Mouse (Mus musculus): ENCODE measurements around the gene Hmgb1. TPM values are rescaled to one million over a fixed set of nuclear protein-coding genes. Genes with fewer than 3 reads are reported as not detected.

Gene Hmgb1
- polyA plus RNA-seq, 1 experiment from 2014 or later: 690 TPM

- ATAC-seq (ENCODE audit: low FRiP score, low read depth): no peak
- Histone ChIP-seq H3K27ac (replicated peaks) (no peak overlapping the region), H3K9ac (no peak overlapping the region), H3K4me3 (no peak overlapping the region), H3K36me3 (no peaks in the 10 kb centered on the region), H3K9me3 (no peaks in the 10 kb centered on the region), H3K27me3 (no peaks in the 10 kb centered on the region), H3K4me1 (replicated peaks) (no peaks in the 10 kb centered on the region), H3K4me2 (no peak overlapping the region)
- WGBS: 83% methylated on average over 1 of the region's 1 CpGs
Measured at GRCm38 (mm10) chr5:149062833-149063232, 121.5 kb downstream of the Hmgb1 start.

- peaks cover 20% of the 10 kb centered on the region for H3K4me1 ChIP-seq (replicated peaks)
- 3% methylated on average over 32 of the region's 34 CpGs for WGBS
Measured at GRCm38 (mm10) chr5:149053352-149054168, 130.7 kb downstream of the Hmgb1 start.

GRCm38 (mm10) chr5:149052421-149053338 lies 131.6 kb downstream of the Hmgb1 start:
- Histone ChIP-seq H3K27me3 (no peaks in the 10 kb centered on the region), H3K4me2 (peak overlapping the region; percentile 98), H3K4me3 (peak overlapping the region; percentile 68), H3K27ac (replicated peaks) (peak overlapping the region; percentile 99), H3K9ac (peak overlapping the region; percentile 88), H3K4me1 (replicated peaks) (peaks cover 20% of the 10 kb centered on the region), H3K36me3 (peaks cover 3% of the 10 kb centered on the region; the same call in 1 of the 2 replicates), H3K9me3 (no peaks in the 10 kb centered on the region)
- WGBS: under 1% methylated on average over 102 of the region's 110 CpGs
- ATAC-seq (ENCODE audit: low FRiP score, low read depth): peak; percentile 98

More at GRCm38 (mm10) chr5:149053352-149054168, 130.7 kb downstream of the Hmgb1 start:
- H3K27me3 ChIP-seq: no peaks in the 10 kb centered on the region
- H3K27ac ChIP-seq (replicated peaks): peak overlapping the region; percentile 65
- peak overlapping the region; percentile 68 for H3K4me3 ChIP-seq
- H3K9me3 ChIP-seq: no peaks in the 10 kb centered on the region
- ATAC-seq (ENCODE audit: low FRiP score, low read depth): peak; percentile 40; the same call in 1 of the 2 replicates
- peaks cover 3% of the 10 kb centered on the region; the same call in 1 of the 2 replicates for H3K36me3 ChIP-seq
- H3K9ac ChIP-seq: peak overlapping the region; percentile 41; the same call in 1 of the 2 replicates
- H3K4me2 ChIP-seq: peak overlapping the region; percentile 98

GRCm38 (mm10) chr5:149051571-149052420 lies 132.5 kb downstream of the Hmgb1 start:
- peak; percentile 60 for ATAC-seq (ENCODE audit: low FRiP score, low read depth)
- Histone ChIP-seq H3K27ac (replicated peaks) (peak overlapping the region; percentile 99), H3K9ac (peak overlapping the region; percentile 88), H3K36me3 (peaks cover 5% of the 10 kb centered on the region), H3K4me2 (peak overlapping the region; percentile 66), H3K27me3 (no peaks in the 10 kb centered on the region), H3K4me3 (peak overlapping the region; percentile 68), H3K4me1 (replicated peaks) (peaks cover 20% of the 10 kb centered on the region), H3K9me3 (no peaks in the 10 kb centered on the region)
- 1% methylated on average over 64 of the region's 120 CpGs for WGBS

GRCm38 (mm10) chr5:149051194-149051570 lies 133.1 kb downstream of the Hmgb1 start:
- Histone ChIP-seq H3K4me2 (peak overlapping the region; percentile 66), H3K9me3 (no peaks in the 10 kb centered on the region), H3K27ac (replicated peaks) (peak overlapping the region; percentile 99), H3K4me1 (replicated peaks) (peaks cover 20% of the 10 kb centered on the region), H3K36me3 (peaks cover 8% of the 10 kb centered on the region), H3K4me3 (peak overlapping the region; percentile 68), H3K9ac (peak overlapping the region; percentile 88), H3K27me3 (no peaks in the 10 kb centered on the region)
- no peak for ATAC-seq (ENCODE audit: low FRiP score, low read depth)
- under 1% methylated on average over 27 of the region's 27 CpGs for WGBS

GRCm38 (mm10) chr5:149050588-149051160 lies 133.6 kb downstream of the Hmgb1 start:
- Histone ChIP-seq H3K27me3 (no peaks in the 10 kb centered on the region), H3K4me1 (replicated peaks) (peaks cover 20% of the 10 kb centered on the region), H3K4me2 (peak overlapping the region; percentile 66), H3K9me3 (no peaks in the 10 kb centered on the region), H3K36me3 (peaks cover 10% of the 10 kb centered on the region), H3K9ac (peak overlapping the region; percentile 88), H3K27ac (replicated peaks) (peak overlapping the region; percentile 99; the same call in 1 of the 2 replicates), H3K4me3 (peak overlapping the region; percentile 68)
- WGBS: 18% methylated on average over 10 of the region's 10 CpGs
- no peak for ATAC-seq (ENCODE audit: low FRiP score, low read depth)

GRCm38 (mm10) chr5:149049435-149049834 lies 134.9 kb downstream of the Hmgb1 start:
- H3K36me3 ChIP-seq: peaks cover 16% of the 10 kb centered on the region
- no peak overlapping the region for H3K4me3 ChIP-seq
- 78% methylated on average over 3 of the region's 3 CpGs for WGBS
- no peak overlapping the region for H3K4me2 ChIP-seq
- H3K27ac ChIP-seq (replicated peaks): no peak overlapping the region
- H3K4me1 ChIP-seq (replicated peaks): peaks cover 20% of the 10 kb centered on the region
- H3K27me3 ChIP-seq: no peaks in the 10 kb centered on the region
- no peak overlapping the region for H3K9ac ChIP-seq
- no peaks in the 10 kb centered on the region for H3K9me3 ChIP-seq
- ATAC-seq (ENCODE audit: low FRiP score, low read depth): no peak

- no peak overlapping the region for H3K4me2 ChIP-seq
- 96% methylated on average over 1 of the region's 1 CpGs for WGBS
- no peak for ATAC-seq (ENCODE audit: low FRiP score, low read depth)
Measured at GRCm38 (mm10) chr5:149048961-149049360, 135.3 kb downstream of the Hmgb1 start.

GRCm38 (mm10) chr5:149046650-149047049 lies 137.6 kb downstream of the Hmgb1 start:
- ATAC-seq (ENCODE audit: low FRiP score, low read depth): no peak
- Histone ChIP-seq H3K4me2 (no peak overlapping the region), H3K4me1 (replicated peaks) (peaks cover 14% of the 10 kb centered on the region), H3K9ac (no peak overlapping the region), H3K27me3 (no peaks in the 10 kb centered on the region), H3K9me3 (no peaks in the 10 kb centered on the region), H3K27ac (replicated peaks) (no peak overlapping the region), H3K4me3 (no peak overlapping the region), H3K36me3 (peaks cover 16% of the 10 kb centered on the region)
- WGBS: 85% methylated on average over 9 of the region's 9 CpGs

More at GRCm38 (mm10) chr5:149048961-149049360, 135.3 kb downstream of the Hmgb1 start:
- H3K4me3 ChIP-seq: no peak overlapping the region
- H3K4me1 ChIP-seq (replicated peaks): peaks cover 20% of the 10 kb centered on the region
- no peaks in the 10 kb centered on the region for H3K27me3 ChIP-seq
- no peaks in the 10 kb centered on the region for H3K9me3 ChIP-seq
- no peak overlapping the region for H3K9ac ChIP-seq
- peaks cover 16% of the 10 kb centered on the region for H3K36me3 ChIP-seq
- H3K27ac ChIP-seq (replicated peaks): no peak overlapping the region

- ATAC-seq (ENCODE audit: low FRiP score, low read depth): no peak
- Histone ChIP-seq H3K4me3 (no peak overlapping the region), H3K27me3 (no peaks in the 10 kb centered on the region), H3K4me2 (no peak overlapping the region), H3K9me3 (no peaks in the 10 kb centered on the region), H3K4me1 (replicated peaks) (peaks cover 11% of the 10 kb centered on the region), H3K27ac (replicated peaks) (no peak overlapping the region), H3K9ac (no peak overlapping the region), H3K36me3 (peaks cover 16% of the 10 kb centered on the region)
- WGBS: 83% methylated on average over 9 of the region's 9 CpGs
Measured at GRCm38 (mm10) chr5:149045470-149046085, 138.7 kb downstream of the Hmgb1 start.

All from hindbrain, embryonic 15.5 days (tissue).